In the genomic region with DNA sequence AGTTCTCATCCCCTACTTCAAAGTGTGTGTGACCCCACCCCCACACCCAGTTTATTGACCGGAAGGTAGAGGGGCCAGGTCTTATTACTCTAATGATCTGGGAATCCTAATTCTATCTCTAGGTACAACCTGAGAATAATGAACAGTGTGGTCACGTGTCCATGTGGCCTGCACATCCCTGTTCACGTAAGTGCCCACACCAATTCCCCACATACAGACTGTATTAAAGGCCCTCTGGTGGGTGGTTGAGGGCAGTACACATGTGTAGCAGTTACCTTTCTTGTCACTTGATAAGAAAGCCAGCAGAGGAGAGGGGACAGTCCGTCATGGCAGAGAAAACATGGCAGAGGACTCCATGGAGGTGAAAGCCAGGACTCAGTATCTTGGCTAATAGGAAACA, we compare ENCODE assay signal across 13 mouse cellular contexts. TPM values are rescaled to one million over a fixed set of nuclear protein-coding genes. Genes with fewer than 3 reads are reported as not detected.
DNase-seq lines count a peak whose midpoint lies in the region; ATAC-seq and TF ChIP-seq lines count a peak whose summit lies in the region.
"Had no signal": no experiment of that assay in that cellular context is flagged by ENCODE, and none has a peak within 500 bp of the region (broad histone marks: within the 10 kb centered on the region; RNA-seq: fewer than 3 reads in every experiment).

No protein-coding gene starts in this region.

- H3K4me2 ChIP-seq in kidney, embryonic 16.5 days (replicated peaks; ENCODE audit: low read depth, low read length), result no peak overlapping the region
- H3K4me2 ChIP-seq: embryonic facial prominence, embryonic 13.5 days; neural tube, embryonic 13.5 days; stomach, embryonic 15.5 days had no signal

- no peak for ATAC-seq in kidney, embryonic 16.5 days (ENCODE audit: low FRiP score, low TSS enrichment)
- ATAC-seq in megakaryocyte, adult 5-6 weeks (ENCODE audit: poor library complexity, severe bottlenecking), result no peak

- no peaks in the 10 kb centered on the region for H3K9me3 ChIP-seq in kidney, embryonic 16.5 days (ENCODE audit: low read length)
- H3K9me3 ChIP-seq: embryonic facial prominence, embryonic 13.5 days; neural tube, embryonic 13.5 days; stomach, embryonic 15.5 days had no signal

- no peak overlapping the region for H3K9ac ChIP-seq in kidney, embryonic 16.5 days (replicated peaks; ENCODE audit: low read length)
- H3K9ac ChIP-seq: embryonic facial prominence, embryonic 13.5 days; neural tube, embryonic 13.5 days; stomach, embryonic 15.5 days had no signal

- peaks cover 2% of the 10 kb centered on the region; the same call in 1 of the 2 replicates for H3K36me3 ChIP-seq in kidney, adult 2 months (ENCODE audit: control insufficient read depth, insufficient read depth, low read length)
- H3K36me3 ChIP-seq in kidney, embryonic 16.5 days (ENCODE audit: insufficient read depth, low read length), result peaks cover 39% of the 10 kb centered on the region

- no peak overlapping the region for H3K27ac ChIP-seq in kidney, adult 2 months (ENCODE audit: insufficient read depth, low read depth, low read length)
- H3K27ac ChIP-seq in kidney, embryonic 16.5 days (ENCODE audit: low read length), result no peak overlapping the region
- H3K27ac ChIP-seq: embryonic facial prominence, embryonic 13.5 days; neural tube, embryonic 13.5 days; stomach, embryonic 15.5 days had no signal

- H3K27me3 ChIP-seq in kidney, adult 2 months (replicated peaks; ENCODE audit: control insufficient read depth, insufficient read depth, low read length), result no peaks in the 10 kb centered on the region
- H3K27me3 ChIP-seq in kidney, embryonic 16.5 days (ENCODE audit: insufficient read depth, low read length), result no peaks in the 10 kb centered on the region
- H3K27me3 ChIP-seq: embryonic facial prominence, embryonic 13.5 days; neural tube, embryonic 13.5 days; stomach, embryonic 15.5 days had no signal

- WGBS in kidney, adult 2 months, result 73% methylated on average over 4 of the region's 4 CpGs
- WGBS in kidney, embryonic 16.5 days, result 71% methylated on average over 4 of the region's 4 CpGs

- no peak for TF ChIP-seq POLR2A in kidney, adult 2 months (IDR thresholded peaks at IDR 0.05; ENCODE audit: low read depth, low read length)

- 0 out of 2 replicates have a peak, but pooled peaks have one; percentile 22 for TF ChIP-seq CTCF in kidney, adult 2 months (conservative IDR thresholded peaks at IDR 0.05; ENCODE audit: insufficient read depth, insufficient read length, low read depth, low read length)

- H3K4me1 ChIP-seq in kidney, adult 2 months (ENCODE audit: control insufficient read depth, insufficient read depth, low read length), result peaks cover 8% of the 10 kb centered on the region; the same call in 1 of the 2 replicates
- peaks cover 7% of the 10 kb centered on the region; the same call in 1 of the 2 replicates for H3K4me1 ChIP-seq in kidney, embryonic 16.5 days (ENCODE audit: insufficient read depth, low read length)

- DNase-seq in kidney, adult 2 months, result no peak
- peak; percentile 13 for DNase-seq in thymus, postnatal 0 days (ENCODE audit: low spot score)
- no peak for DNase-seq in thymus, postnatal 36 days
- peak; percentile 49 for DNase-seq in embryo, embryonic 11 days
- DNase-seq in thymus, postnatal 4 days, result peak; percentile 31
- no peak for DNase-seq in frontal cortex, postnatal 10 days (ENCODE audit: low spot score in 2 of 2)
- DNase-seq: adrenal gland, adult 2 months; kidney, adult 11 months had no signal

- no peak overlapping the region for H3K4me3 ChIP-seq in kidney, adult 2 months (ENCODE audit: insufficient read depth, low read depth, low read length)
- no peak overlapping the region for H3K4me3 ChIP-seq in kidney, embryonic 16.5 days (ENCODE audit: low read length)
- H3K4me3 ChIP-seq: embryonic facial prominence, embryonic 13.5 days; neural tube, embryonic 13.5 days; stomach, embryonic 15.5 days had no signal

RNA-seq across cellular contexts. Expression of gene Rpain, which starts 3.9 kb away (rescaled TPM):
- polyA plus RNA-seq in kidney, adult 2 months (2012; rRNA removed), result 55.3 and 57.2 TPM in 2 replicates
- 70.7 and 83.0 TPM in 2 replicates for polyA plus RNA-seq in kidney, embryonic 16.5 days (2015; fragmentation: Nextera tagmentation; extraction: Ambion mirVana)
- polyA plus RNA-seq in thymus, postnatal 0 days (2015; fragmentation: Nextera tagmentation; extraction: Ambion mirVana), result 85.4 and 92.6 TPM in 2 replicates
- 38.4 and 58.3 TPM in 2 replicates for total RNA-seq in megakaryocyte, adult 5-6 weeks (2015)
- 14.7 and 19.2 TPM in 2 replicates for total RNA-seq in megakaryocyte, adult 5-6 weeks (2017)

RNA-seq across cellular contexts. Expression of gene Nup88, which starts 4.2 kb away (rescaled TPM):
- polyA plus RNA-seq in kidney, adult 2 months (2012; rRNA removed), result 23.0 and 23.7 TPM in 2 replicates
- 136 and 142 TPM in 2 replicates for polyA plus RNA-seq in kidney, embryonic 16.5 days (2015; fragmentation: Nextera tagmentation; extraction: Ambion mirVana)
- polyA plus RNA-seq in thymus, postnatal 0 days (2015; fragmentation: Nextera tagmentation; extraction: Ambion mirVana), result 110 and 111 TPM in 2 replicates
- 102 and 116 TPM in 2 replicates for total RNA-seq in megakaryocyte, adult 5-6 weeks (2015)
- 108 and 110 TPM in 2 replicates for total RNA-seq in megakaryocyte, adult 5-6 weeks (2017)

RNA-seq across cellular contexts. Expression of gene C1qbp, which starts 8.9 kb away (rescaled TPM):
- 111 and 138 TPM in 2 replicates for polyA plus RNA-seq in kidney, adult 2 months (2012; rRNA removed)
- 277 and 287 TPM in 2 replicates for polyA plus RNA-seq in kidney, embryonic 16.5 days (2015; fragmentation: Nextera tagmentation; extraction: Ambion mirVana)
- polyA plus RNA-seq in thymus, postnatal 0 days (2015; fragmentation: Nextera tagmentation; extraction: Ambion mirVana), result 278 and 301 TPM in 2 replicates
- 112 and 122 TPM in 2 replicates for total RNA-seq in megakaryocyte, adult 5-6 weeks (2015)
- total RNA-seq in megakaryocyte, adult 5-6 weeks (2017), result 18.3 and 25.8 TPM in 2 replicates

RNA-seq across cellular contexts. Expression of gene Dhx33, which starts 30.3 kb away (rescaled TPM):
- 14.9 and 21.7 TPM in 2 replicates for polyA plus RNA-seq in kidney, adult 2 months (2012; rRNA removed)
- polyA plus RNA-seq in kidney, embryonic 16.5 days (2015; fragmentation: Nextera tagmentation; extraction: Ambion mirVana), result 23.9 TPM in 2 replicates
- 7.4 and 7.5 TPM in 2 replicates for polyA plus RNA-seq in thymus, postnatal 0 days (2015; fragmentation: Nextera tagmentation; extraction: Ambion mirVana)
- total RNA-seq in megakaryocyte, adult 5-6 weeks (2015), result 5.1 and 8.4 TPM in 2 replicates
- 10.7 and 17.0 TPM in 2 replicates for total RNA-seq in megakaryocyte, adult 5-6 weeks (2017)

RNA-seq across cellular contexts. Expression of gene Mis12, which starts 45.5 kb away (rescaled TPM):
- polyA plus RNA-seq in kidney, adult 2 months (2012; rRNA removed), result 2.2 and 4.1 TPM in 2 replicates
- 44.8 and 45.2 TPM in 2 replicates for polyA plus RNA-seq in kidney, embryonic 16.5 days (2015; fragmentation: Nextera tagmentation; extraction: Ambion mirVana)
- polyA plus RNA-seq in thymus, postnatal 0 days (2015; fragmentation: Nextera tagmentation; extraction: Ambion mirVana), result 30.5 and 32.2 TPM in 2 replicates
- 30.2 and 31.4 TPM in 2 replicates for total RNA-seq in megakaryocyte, adult 5-6 weeks (2015)
- 43.4 and 60.9 TPM in 2 replicates for total RNA-seq in megakaryocyte, adult 5-6 weeks (2017)

Comparison
In these comparisons a context has a peak if more than half of its experiments do, and no peak if none do; other contexts are left out.
1. DNase-seq: peak in thymus, postnatal 0 days (single experiment), embryo, embryonic 11 days (single experiment) and thymus, postnatal 4 days (single experiment); none in kidney, adult 2 months (single experiment), thymus, postnatal 36 days (0 of 2) and frontal cortex, postnatal 10 days (0 of 2).